Mouse (Mus musculus) spleen, adult 2 months (tissue): ENCODE measurements at regions not wholly inside any gene's neighbourhood (a gene's known extent, or its start where the extent isn't known, plus 50 kb on each side); places are given as distances from the start of the nearest gene placed in this dataset.

Source experiments
- DNase-seq, 2 experiments: peaks; one replicate each; pipeline versions ENCODE4 v3.0.0 to v3.0.0-alpha.2; 2012 to 2021; ENCODE audit warnings: low spot score in 2 of 2, low read depth in 1 of 2
- H3K27ac ChIP-seq: fragments of 200-500 bp; 2 replicates; pipeline ENCODE4 v1.5.1; 2012; ENCODE audit warnings: low read length, inconsistent platforms; ENCODE audit not compliant: insufficient read depth
- H3K27me3 ChIP-seq: fragments of 200-500 bp; 2 replicates; pipeline ENCODE4 v1.6.1; 2012; ENCODE audit warnings: mild to moderate bottlenecking, moderate library complexity, low read length, inconsistent platforms; ENCODE audit not compliant: control insufficient read depth, insufficient read depth
- H3K36me3 ChIP-seq: fragments of 200-500 bp; 2 replicates; pipeline ENCODE4 v1.6.1; 2012; ENCODE audit warnings: mild to moderate bottlenecking, low read length, inconsistent platforms; ENCODE audit not compliant: control insufficient read depth, insufficient read depth
- H3K4me1 ChIP-seq: fragments of 200-500 bp; 2 replicates; pipeline ENCODE4 v1.6.1; 2011; ENCODE audit warnings: inconsistent platforms; ENCODE audit not compliant: control insufficient read depth, insufficient read depth, insufficient read length
- H3K4me3 ChIP-seq: fragments of 200-500 bp; 2 replicates; pipeline ENCODE4 v1.5.1; 2011; ENCODE audit warnings: mild to moderate bottlenecking, inconsistent platforms; ENCODE audit not compliant: insufficient read depth, insufficient read length; ENCODE audit errors: extremely low read depth
- CTCF ChIP-seq: fragments of 200-500 bp; IDR thresholded peaks from 2 replicates; pipeline ENCODE4 v1.5.1; 2011; ENCODE audit warnings: mild to moderate bottlenecking, inconsistent platforms; ENCODE audit not compliant: insufficient read depth, insufficient read length, insufficient replicate concordance; ENCODE audit errors: extremely low read depth
- POLR2A ChIP-seq: fragments of 200-500 bp; IDR thresholded peaks from 2 replicates; pipeline ENCODE4 v1.6.1; 2011; ENCODE audit warnings: low read depth, low read length, inconsistent platforms
- WGBS: fragments of 180-500 bp; shearing (Covaris S2); methylation state at CpG from one replicate; pipeline ENCODE4 v1.1.7; 2018; 5-methylcytosine and 5-hydroxymethylcytosine counted together

DNA sequence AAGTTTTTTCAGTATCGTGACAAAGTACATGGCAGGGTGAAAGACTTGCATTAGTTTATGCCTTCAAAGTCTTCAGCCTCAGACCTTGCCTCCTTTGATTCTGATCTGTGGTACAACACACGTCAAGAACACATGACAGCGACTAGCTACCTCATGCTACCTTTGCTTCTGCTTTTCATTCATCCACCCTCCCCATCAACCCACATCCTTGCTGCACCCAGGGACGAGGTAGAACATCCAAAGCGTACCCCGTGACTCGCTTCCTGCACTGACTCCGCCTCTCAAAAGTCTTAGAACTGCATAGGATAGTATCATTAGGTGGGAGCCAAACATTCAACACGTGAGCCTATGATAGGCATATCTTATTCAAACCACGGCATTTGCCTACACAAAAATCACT lies 97.5 kb upstream of the Tle4 start:
- H3K27ac ChIP-seq, result no peak overlapping the region
- H3K4me1 ChIP-seq, result peaks cover 4% of the 10 kb centered on the region; the same call in 1 of the 2 replicates
- peak; percentile 7 to 69 for DNase-seq
- WGBS, result 36% methylated on average over 10 of the region's 10 CpGs
- no peak overlapping the region for H3K4me3 ChIP-seq
- TF ChIP-seq POLR2A (no peak), CTCF (no peak)
- H3K27me3 ChIP-seq, result no peaks in the 10 kb centered on the region
- no peaks in the 10 kb centered on the region for H3K36me3 ChIP-seq

DNA sequence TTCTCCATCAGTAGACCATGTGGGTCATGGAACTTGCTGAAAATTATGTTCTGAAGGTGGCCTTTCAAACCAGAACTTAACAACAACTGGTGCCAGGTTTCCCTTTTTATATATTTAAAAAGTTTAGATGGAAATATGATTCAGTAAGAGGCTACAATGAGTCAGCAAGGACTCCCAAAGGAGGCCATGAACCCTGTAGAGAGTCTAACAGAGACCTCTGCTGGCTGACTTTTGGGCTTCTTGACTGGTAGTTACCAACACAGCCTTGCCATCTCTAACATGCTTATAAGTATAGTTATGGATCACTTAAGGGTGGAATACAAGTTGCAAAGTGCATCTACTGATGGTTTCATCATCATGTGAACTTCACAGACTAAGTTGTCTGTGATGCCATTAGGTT lies 94.3 kb upstream of the Tle4 start:
- DNase-seq, result peak in 1 of 2 experiments; percentile 14
- Histone ChIP-seq H3K36me3 (no peaks in the 10 kb centered on the region), H3K27me3 (no peaks in the 10 kb centered on the region; the same call in 1 of the 2 replicates), H3K4me1 (peaks cover 4% of the 10 kb centered on the region; the same call in 1 of the 2 replicates), H3K4me3 (no peak overlapping the region), H3K27ac (no peak overlapping the region)
- TF ChIP-seq POLR2A, result no peak
- no peak for TF ChIP-seq CTCF

DNA sequence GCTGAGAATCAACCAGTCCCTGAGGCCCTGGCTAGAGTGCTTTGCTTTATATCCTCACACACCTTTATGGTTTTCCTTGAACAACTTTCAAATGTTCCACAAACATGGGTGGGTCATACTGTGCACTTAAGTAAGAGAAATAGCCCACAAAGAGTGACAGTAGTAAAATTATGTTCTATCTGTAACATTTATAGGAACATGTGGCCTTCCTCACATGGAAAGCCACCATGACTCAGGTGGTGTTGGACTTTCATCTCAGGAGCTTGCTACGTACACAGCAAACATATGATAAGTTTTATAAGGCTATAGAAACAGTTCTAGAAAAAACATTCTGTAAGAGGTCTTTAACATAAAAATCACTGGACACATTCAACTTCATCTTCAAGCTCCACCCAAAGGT lies 87.8 kb upstream of the Tle4 start:
- Histone ChIP-seq H3K27me3 (no peaks in the 10 kb centered on the region; the same call in 1 of the 2 replicates), H3K27ac (no peak overlapping the region), H3K36me3 (no peaks in the 10 kb centered on the region), H3K4me1 (no peaks in the 10 kb centered on the region), H3K4me3 (no peak overlapping the region)
- DNase-seq, result no peak
- no peak for TF ChIP-seq CTCF
- TF ChIP-seq POLR2A, result no peak
- 94% methylated on average over 1 of the region's 1 CpGs for WGBS

DNA sequence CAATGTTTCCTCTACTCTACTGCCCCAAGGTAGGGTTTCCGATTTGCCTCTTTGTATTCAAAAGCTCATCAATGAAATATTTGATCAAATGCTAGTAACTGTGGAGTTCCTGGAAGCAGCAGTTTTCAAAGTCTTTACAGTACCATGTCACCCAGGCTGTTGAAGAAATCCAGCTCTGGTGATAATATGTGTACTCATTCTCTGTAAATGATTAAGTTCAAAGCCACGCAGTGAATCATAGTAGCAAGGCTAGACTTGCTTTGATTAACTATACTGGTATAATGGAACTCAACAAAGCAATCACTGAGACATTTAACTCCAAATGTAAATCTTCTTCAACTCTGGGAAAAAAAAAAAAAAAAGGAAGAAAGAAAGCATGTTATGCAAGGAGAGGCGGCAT lies 86.8 kb upstream of the Tle4 start:
- Histone ChIP-seq H3K36me3 (no peaks in the 10 kb centered on the region), H3K27ac (no peak overlapping the region), H3K27me3 (no peaks in the 10 kb centered on the region; the same call in 1 of the 2 replicates), H3K4me1 (no peaks in the 10 kb centered on the region), H3K4me3 (no peak overlapping the region)
- TF ChIP-seq POLR2A (no peak), CTCF (no peak)
- 96% methylated on average over 3 of the region's 3 CpGs for WGBS
- DNase-seq, result no peak

DNA sequence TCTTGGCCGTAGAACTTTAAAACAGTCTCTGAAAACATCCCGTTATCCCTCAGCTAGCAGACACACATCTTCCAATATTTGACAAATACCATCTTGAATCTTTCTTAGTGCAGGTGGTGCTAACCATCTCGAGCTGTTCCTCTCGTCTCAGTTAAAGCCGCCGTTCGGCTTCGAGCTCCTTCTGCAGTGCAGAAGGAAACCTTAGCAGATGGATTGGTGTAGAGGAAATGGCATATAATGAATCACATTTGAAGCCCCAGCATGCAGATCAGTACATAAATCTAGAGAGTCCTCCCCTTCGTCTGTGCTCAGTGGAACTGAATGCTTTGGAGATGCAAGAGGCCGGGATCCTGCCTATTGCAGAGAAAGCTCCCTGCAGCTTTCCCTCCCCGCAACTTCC lies 83.5 kb upstream of the Tle4 start:
- no peaks in the 10 kb centered on the region for H3K4me1 ChIP-seq
- 39% methylated on average over 11 of the region's 11 CpGs for WGBS

DNA sequence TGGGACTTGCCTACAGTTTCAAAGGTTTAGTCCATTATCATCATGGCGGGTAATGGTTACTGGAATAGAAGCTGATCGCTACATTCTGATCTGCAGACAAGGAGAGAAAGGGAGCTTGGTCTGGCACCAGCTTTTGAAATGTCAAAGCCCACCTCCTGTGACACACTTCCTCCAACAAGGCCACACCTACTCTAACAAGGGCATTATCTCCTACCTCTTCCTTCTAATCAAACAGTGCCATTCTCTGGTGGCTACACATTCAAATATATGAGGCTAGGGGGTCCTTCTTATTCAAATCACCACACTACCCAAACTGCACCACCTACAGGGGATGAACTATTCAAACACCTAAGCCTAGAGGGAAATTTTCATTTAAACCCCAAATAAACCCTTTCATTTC lies 81.9 kb upstream of the Tle4 start:
- 80% methylated on average over 2 of the region's 2 CpGs for WGBS
- TF ChIP-seq CTCF (no peak), POLR2A (no peak)
- DNase-seq, result no peak
- no peaks in the 10 kb centered on the region for H3K27me3 ChIP-seq
- H3K4me1 ChIP-seq, result no peaks in the 10 kb centered on the region
- no peak overlapping the region for H3K27ac ChIP-seq
- H3K36me3 ChIP-seq, result no peaks in the 10 kb centered on the region
- H3K4me3 ChIP-seq, result no peak overlapping the region

More for the DNA sequence above, 83.5 kb upstream of the Tle4 start:
- Histone ChIP-seq H3K36me3 (no peaks in the 10 kb centered on the region), H3K4me3 (no peak overlapping the region), H3K27me3 (no peaks in the 10 kb centered on the region), H3K27ac (no peak overlapping the region)
- no peak for DNase-seq
- TF ChIP-seq POLR2A (no peak), CTCF (no peak)

DNA sequence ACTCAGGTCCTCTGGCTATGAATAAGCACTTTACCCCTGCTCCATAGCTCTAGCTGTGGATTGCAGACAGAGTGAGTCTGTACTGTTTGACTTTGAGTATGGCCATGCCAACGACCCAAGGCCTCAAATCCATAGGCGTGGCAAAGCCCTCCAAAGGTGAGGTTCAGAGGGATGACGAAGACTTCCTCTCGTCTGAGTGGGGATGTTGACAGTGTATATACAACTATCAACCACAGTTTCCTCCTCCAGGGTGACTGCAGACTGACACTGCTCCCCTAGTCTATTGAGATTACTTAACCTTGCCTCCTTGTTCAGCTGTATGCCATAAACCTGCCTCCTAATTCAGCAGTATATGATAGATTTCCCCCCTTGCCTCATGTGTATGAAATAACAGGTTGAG lies 80.7 kb upstream of the Tle4 start:
- no peak overlapping the region for H3K27ac ChIP-seq
- TF ChIP-seq CTCF (no peak), POLR2A (no peak)
- no peaks in the 10 kb centered on the region for H3K27me3 ChIP-seq
- H3K4me3 ChIP-seq, result no peak overlapping the region
- no peaks in the 10 kb centered on the region for H3K4me1 ChIP-seq
- no peak for DNase-seq
- 39% methylated on average over 4 of the region's 4 CpGs for WGBS
- no peaks in the 10 kb centered on the region for H3K36me3 ChIP-seq
